Mouse (Mus musculus) heart, postnatal 0 days (tissue): ENCODE measurements around the gene Rft1. TPM values are rescaled to one million over a fixed set of nuclear protein-coding genes. Genes with fewer than 3 reads are reported as not detected.

ENCODE experiments used
- ATAC-seq: fragments of 200-750 bp; cut with Nextera tagmentation; 2 replicates; pipeline ENCODE4 v1.8.0; 2017; ENCODE audit warnings: low read depth, moderate number of reproducible peaks, moderate library complexity; ENCODE audit not compliant: insufficient read depth
- DNase-seq: peaks from one replicate; pipeline ENCODE4 v3.0.0-alpha.2; 2016; ENCODE audit warnings: low spot score
- H3K27ac ChIP-seq: fragments of 300-500 bp; sonication (generic); 2 replicates; pipeline ENCODE4 v1.5.1; 2014; ENCODE audit warnings: low read depth, mild to moderate bottlenecking
- H3K27me3 ChIP-seq: fragments of 300-500 bp; sonication (generic); 2 replicates; pipeline ENCODE4 v1.6.1; 2014; ENCODE audit warnings: low read length, mixed read lengths; ENCODE audit not compliant: control insufficient read depth, insufficient read depth
- H3K36me3 ChIP-seq: fragments of 300-500 bp; sonication (generic); replicated peaks from 2 replicates; pipeline ENCODE4 v1.6.1; 2014; ENCODE audit warnings: low read length, mixed read lengths; ENCODE audit not compliant: control insufficient read depth, insufficient read depth
- H3K4me1 ChIP-seq: fragments of 300-500 bp; sonication (generic); 2 replicates; pipeline ENCODE4 v1.6.1; 2014; ENCODE audit warnings: antibody characterized with exemption; ENCODE audit not compliant: control insufficient read depth, insufficient read depth
- H3K4me2 ChIP-seq: fragments of 300-500 bp; sonication (generic); 2 replicates; pipeline ENCODE4 v1.6.1; 2014; ENCODE audit warnings: low read depth, mild to moderate bottlenecking, low read length, moderate library complexity
- H3K4me3 ChIP-seq: fragments of 300-500 bp; sonication (generic); 2 replicates; pipeline ENCODE4 v1.5.1; 2014; ENCODE audit warnings: low read depth, low read length
- H3K9ac ChIP-seq: fragments of 300-500 bp; sonication (generic); replicated peaks from 2 replicates; pipeline ENCODE4 v1.6.1; 2014; ENCODE audit warnings: low read depth, low read length, mixed read lengths
- H3K9me3 ChIP-seq: fragments of 300-500 bp; sonication (generic); replicated peaks from 2 replicates; pipeline ENCODE4 v1.6.1; 2016; ENCODE audit warnings: low read length; ENCODE audit not compliant: control insufficient read depth
- CTCF ChIP-seq: IDR thresholded peaks from 2 replicates; pipeline ENCODE4 v1.5.1; 2016; ENCODE audit warnings: antibody characterized with exemption, control low read depth, low read depth
- EP300 ChIP-seq: IDR thresholded peaks from 2 replicates; pipeline ENCODE4 v1.6.1; 2016; ENCODE audit warnings: antibody characterized with exemption, low read depth
- WGBS: fragments of 180-500 bp; shearing (Covaris S2); extraction: QIAGEN DNeasy Blood & Tissue Kit; methylation state at CpG from one replicate; pipeline ENCODE4 v1.1.7; 2014; 5-methylcytosine and 5-hydroxymethylcytosine counted together
- polyA plus RNA-seq: library from polyadenylated mRNA; unstranded; fragments of >200 nt; fragmentation: Nextera tagmentation; extraction: Ambion mirVana; gene quantifications from 2 replicates; pipeline ENCODE4 v1.2.1, GENCODE M21; 2015
- total RNA-seq: library from RNA; depleted of rRNA; stranded (reverse); fragments of >200 nt; gene quantifications from 2 replicates; pipeline ENCODE4 v1.2.3, GENCODE M21; 2014; ENCODE audit warnings: low replicate concordance

The Rft1 gene
- total and polyA plus RNA-seq, 2 experiments from 2014 or later = 10.4 to 13.3 TPM

GRCm38 (mm10) chr14:30630811-30631576, 23.2 kb upstream of the Rft1 start:
- no peaks in the 10 kb centered on the region for H3K36me3 ChIP-seq
- 57% methylated on average over 5 of the region's 5 CpGs for WGBS
- ATAC-seq = no peak

GRCm38 (mm10) chr14:30631834-30632233, 22.3 kb upstream of the Rft1 start:
- ATAC-seq (no peak), DNase-seq (no peak)
- Histone ChIP-seq H3K4me3 (no peak overlapping the region), H3K27ac (no peak overlapping the region), H3K4me1 (peaks cover 4% of the 10 kb centered on the region), H3K36me3 (no peaks in the 10 kb centered on the region), H3K4me2 (no peak overlapping the region), H3K27me3 (no peaks in the 10 kb centered on the region), H3K9ac (no peak overlapping the region), H3K9me3 (no peaks in the 10 kb centered on the region)
- WGBS = 75% methylated on average over 2 of the region's 2 CpGs
- TF ChIP-seq EP300 = no peak
- TF ChIP-seq CTCF = no peak

More at GRCm38 (mm10) chr14:30630811-30631576, 23.2 kb upstream of the Rft1 start:
- no peak overlapping the region for H3K4me3 ChIP-seq
- no peak overlapping the region for H3K9ac ChIP-seq
- H3K9me3 ChIP-seq = no peaks in the 10 kb centered on the region
- DNase-seq = no peak
- TF ChIP-seq CTCF = no peak
- no peak for TF ChIP-seq EP300
- H3K4me2 ChIP-seq = no peak overlapping the region
- 0 out of 2 replicates have a peak overlapping the region, but pooled peaks have one; percentile 5 for H3K27ac ChIP-seq
- peaks cover 8% of the 10 kb centered on the region; the same call in 1 of the 2 replicates for H3K4me1 ChIP-seq
- H3K27me3 ChIP-seq = no peaks in the 10 kb centered on the region

DNA sequence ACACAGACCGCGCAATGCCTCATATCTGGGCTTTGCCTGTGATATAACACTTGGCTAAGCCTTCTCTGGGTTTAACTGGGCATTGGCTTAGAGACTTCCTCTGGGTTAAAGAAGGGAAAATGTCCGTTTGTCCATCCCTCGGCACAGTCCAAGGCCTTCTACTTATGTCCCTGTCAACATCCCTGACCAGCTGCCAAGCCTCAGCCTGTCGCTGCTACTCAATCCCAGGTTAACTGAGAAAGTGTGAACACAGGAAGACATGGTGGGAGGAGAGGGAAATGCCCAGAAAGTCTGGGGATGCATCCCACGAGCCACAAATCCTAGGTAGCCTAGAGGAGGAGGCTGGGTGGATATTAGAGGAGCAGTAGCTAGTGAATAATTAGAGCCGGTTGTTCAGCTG, 20.5 kb upstream of the Rft1 start:
- 64% methylated on average over 7 of the region's 7 CpGs for WGBS
- Histone ChIP-seq H3K4me1 (peaks cover 20% of the 10 kb centered on the region), H3K9ac (no peak overlapping the region), H3K27me3 (no peaks in the 10 kb centered on the region), H3K9me3 (no peaks in the 10 kb centered on the region), H3K36me3 (no peaks in the 10 kb centered on the region), H3K4me3 (no peak overlapping the region), H3K4me2 (no peak overlapping the region), H3K27ac (no peak overlapping the region)
- TF ChIP-seq EP300 (no peak), CTCF (no peak)
- ATAC-seq = no peak
- DNase-seq = no peak

GRCm38 (mm10) chr14:30634418-30634817, 19.7 kb upstream of the Rft1 start:
- H3K27ac ChIP-seq = no peak overlapping the region
- H3K27me3 ChIP-seq = no peaks in the 10 kb centered on the region
- WGBS = 92% methylated on average over 1 of the region's 1 CpGs
- no peaks in the 10 kb centered on the region for H3K36me3 ChIP-seq
- DNase-seq (no peak), ATAC-seq (no peak)
- no peak overlapping the region for H3K4me2 ChIP-seq
- peaks cover 22% of the 10 kb centered on the region for H3K4me1 ChIP-seq
- no peak overlapping the region for H3K4me3 ChIP-seq
- TF ChIP-seq EP300 (no peak), CTCF (no peak)
- H3K9ac ChIP-seq = no peak overlapping the region
- no peaks in the 10 kb centered on the region for H3K9me3 ChIP-seq

GRCm38 (mm10) chr14:30635219-30635910, 18.8 kb upstream of the Rft1 start:
- Histone ChIP-seq H3K9me3 (no peaks in the 10 kb centered on the region), H3K27me3 (no peaks in the 10 kb centered on the region), H3K4me1 (peaks cover 22% of the 10 kb centered on the region), H3K9ac (no peak overlapping the region), H3K27ac (no peak overlapping the region), H3K36me3 (no peaks in the 10 kb centered on the region), H3K4me3 (no peak overlapping the region), H3K4me2 (no peak overlapping the region)
- TF ChIP-seq CTCF (no peak), EP300 (no peak)
- DNase-seq (no peak), ATAC-seq (no peak)
- 72% methylated on average over 13 of the region's 13 CpGs for WGBS
